Mouse (Mus musculus): ENCODE results near the gene Treml2. TPM values are rescaled to one million over a fixed set of nuclear protein-coding genes. Genes with fewer than 3 reads are reported as not detected.

Treml2 gene
- total RNA-seq, 1 experiment: 2.3 TPM

DNA sequence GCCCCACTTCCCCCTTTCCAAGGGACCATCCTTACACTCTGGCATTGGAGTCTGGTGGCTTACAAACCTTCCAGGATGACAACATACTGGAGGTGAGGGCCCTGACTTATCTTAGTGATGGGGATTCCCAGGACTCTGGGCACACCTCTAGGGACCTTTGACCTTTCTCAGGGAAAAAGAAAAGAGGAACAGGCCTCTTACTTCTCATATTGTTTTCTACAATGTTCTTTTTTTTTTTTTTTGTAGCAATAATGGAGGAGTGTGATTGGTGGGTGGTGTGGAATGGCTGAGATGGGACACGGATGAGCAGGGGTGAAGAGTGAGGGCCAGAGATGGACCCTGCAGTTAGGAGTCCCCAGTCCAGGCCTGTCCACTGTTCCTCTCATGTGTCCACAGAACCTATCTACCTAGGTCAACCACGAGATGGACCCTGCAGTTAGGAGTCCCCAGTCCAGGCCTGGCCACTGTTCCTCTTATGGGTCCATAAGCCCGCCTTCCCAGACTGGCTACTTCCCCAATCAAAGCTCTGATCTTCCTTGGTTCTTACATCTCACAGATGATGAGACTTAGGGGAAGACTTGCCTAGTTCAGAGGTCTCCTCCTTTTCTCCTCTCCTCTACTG, 35.4 kb upstream of the Treml2 start, which contains the start of gene Treml4:
Treml4 (plus strand) TSS at position 555 of the 622 bp plus-strand sequence.
- DNase-seq (ENCODE audit: low read depth, low spot score): no peak
- in situ Hi-C loops (cut with MboI; ENCODE audit: low sequenced_read_pairs in 2 of 2, unreplicated experiment in 2 of 2): no loop called here
- H3K9me3 ChIP-seq (ENCODE audit: control insufficient read depth, insufficient read depth, low read depth, low read length): no peaks in the 10 kb centered on the region
- no peaks in the 10 kb centered on the region for H3K4me1 ChIP-seq (ENCODE audit: control insufficient read depth in 2 of 2, insufficient read depth in 2 of 2, low read length in 2 of 2, poor library complexity in 1 of 2)
- no peak within 1 kb of the TSS for H3K4me3 ChIP-seq (ENCODE audit: insufficient read depth in 1 of 2, low read depth in 1 of 2, low read length in 2 of 2, poor library complexity in 1 of 2, severe bottlenecking in 1 of 2)
- no peak within 1 kb of the TSS for H3K9ac ChIP-seq (ENCODE audit: insufficient read depth, low read depth, low read length, poor library complexity, severe bottlenecking)
- TF ChIP-seq CHD2 (IDR thresholded peaks at IDR 0.05; ENCODE audit: low read depth, low read length): no peak
- TF ChIP-seq ZNF384 (IDR thresholded peaks at IDR 0.05; ENCODE audit: low read depth, low read length): no peak
- TF ChIP-seq HCFC1 (IDR thresholded peaks at IDR 0.05; ENCODE audit: borderline replicate concordance, insufficient read depth, low read length): no peak
- TF ChIP-seq ZC3H11A (IDR thresholded peaks at IDR 0.05; ENCODE audit: borderline replicate concordance, low read depth, low read length): no peak
- no peak for TF ChIP-seq MAFK (IDR thresholded peaks at IDR 0.05; ENCODE audit: insufficient read depth, low read depth, low read length)
- H3K27ac ChIP-seq (ENCODE audit: insufficient read depth, low read depth, low read length, poor library complexity, severe bottlenecking): no peak within 1 kb of the TSS
- no peaks in the 10 kb centered on the region for H3K36me3 ChIP-seq (ENCODE audit: control insufficient read depth, insufficient read depth, low read length, poor library complexity, severe bottlenecking)

DNA sequence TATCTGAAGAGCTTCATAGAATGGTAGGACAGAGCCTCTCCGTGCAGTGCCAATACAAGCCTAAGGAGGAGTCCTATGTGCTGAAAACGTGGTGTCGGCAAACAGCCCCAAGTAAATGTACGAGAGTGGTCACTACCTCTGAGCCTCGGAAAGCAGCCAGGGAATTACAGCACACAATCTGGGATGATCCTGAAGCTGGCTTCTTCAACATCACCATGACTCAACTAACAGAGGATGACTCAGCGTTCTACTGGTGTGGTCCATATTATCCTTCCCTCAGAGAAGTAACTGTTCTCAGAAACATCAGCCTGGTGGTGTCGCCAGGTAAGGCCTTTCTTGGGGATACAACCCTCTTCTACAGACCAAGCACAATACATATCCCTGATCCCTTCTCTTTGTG, 34.6 kb upstream of the Treml2 start:
- Histone ChIP-seq H3K36me3 (ENCODE audit: control insufficient read depth, insufficient read depth, low read length, poor library complexity, severe bottlenecking) (no peaks in the 10 kb centered on the region), H3K27ac (ENCODE audit: insufficient read depth, low read depth, low read length, poor library complexity, severe bottlenecking) (no peak overlapping the region), H3K9me3 (ENCODE audit: control insufficient read depth, insufficient read depth, low read depth, low read length) (no peaks in the 10 kb centered on the region), H3K4me3 (ENCODE audit: insufficient read depth in 1 of 2, low read depth in 1 of 2, low read length in 2 of 2, poor library complexity in 1 of 2, severe bottlenecking in 1 of 2) (no peak overlapping the region), H3K4me1 (ENCODE audit: control insufficient read depth in 2 of 2, insufficient read depth in 2 of 2, low read length in 2 of 2, poor library complexity in 1 of 2) (no peaks in the 10 kb centered on the region), H3K9ac (ENCODE audit: insufficient read depth, low read depth, low read length, poor library complexity, severe bottlenecking) (no peak overlapping the region)
- no peak for DNase-seq (ENCODE audit: low read depth, low spot score)
- TF ChIP-seq MAFK (IDR thresholded peaks at IDR 0.05; ENCODE audit: insufficient read depth, low read depth, low read length) (peak; percentile 54; the same call in 1 of the 2 replicates), ZNF384 (IDR thresholded peaks at IDR 0.05; ENCODE audit: low read depth, low read length) (no peak), HCFC1 (IDR thresholded peaks at IDR 0.05; ENCODE audit: borderline replicate concordance, insufficient read depth, low read length) (no peak), CHD2 (IDR thresholded peaks at IDR 0.05; ENCODE audit: low read depth, low read length) (no peak), ZC3H11A (IDR thresholded peaks at IDR 0.05; ENCODE audit: borderline replicate concordance, low read depth, low read length) (no peak)
- in situ Hi-C loops (cut with MboI; ENCODE audit: low sequenced_read_pairs in 2 of 2, unreplicated experiment in 2 of 2): no loop called here

GRCm38 (mm10) chr17:48266138-48266537, 33.2 kb upstream of the Treml2 start:
- DNase-seq (ENCODE audit: low read depth, low spot score): no peak
- Histone ChIP-seq H3K9ac (ENCODE audit: insufficient read depth, low read depth, low read length, poor library complexity, severe bottlenecking) (no peak overlapping the region), H3K9me3 (ENCODE audit: control insufficient read depth, insufficient read depth, low read depth, low read length) (no peaks in the 10 kb centered on the region), H3K36me3 (ENCODE audit: control insufficient read depth, insufficient read depth, low read length, poor library complexity, severe bottlenecking) (no peaks in the 10 kb centered on the region), H3K4me1 (ENCODE audit: control insufficient read depth in 2 of 2, insufficient read depth in 2 of 2, low read length in 2 of 2, poor library complexity in 1 of 2) (no peaks in the 10 kb centered on the region), H3K27ac (ENCODE audit: insufficient read depth, low read depth, low read length, poor library complexity, severe bottlenecking) (no peak overlapping the region), H3K4me3 (ENCODE audit: insufficient read depth in 1 of 2, low read depth in 1 of 2, low read length in 2 of 2, poor library complexity in 1 of 2, severe bottlenecking in 1 of 2) (no peak overlapping the region)
- in situ Hi-C loops (cut with MboI; ENCODE audit: low sequenced_read_pairs in 2 of 2, unreplicated experiment in 2 of 2): no loop called here
- no peak for TF ChIP-seq CHD2 (IDR thresholded peaks at IDR 0.05; ENCODE audit: low read depth, low read length)

DNA sequence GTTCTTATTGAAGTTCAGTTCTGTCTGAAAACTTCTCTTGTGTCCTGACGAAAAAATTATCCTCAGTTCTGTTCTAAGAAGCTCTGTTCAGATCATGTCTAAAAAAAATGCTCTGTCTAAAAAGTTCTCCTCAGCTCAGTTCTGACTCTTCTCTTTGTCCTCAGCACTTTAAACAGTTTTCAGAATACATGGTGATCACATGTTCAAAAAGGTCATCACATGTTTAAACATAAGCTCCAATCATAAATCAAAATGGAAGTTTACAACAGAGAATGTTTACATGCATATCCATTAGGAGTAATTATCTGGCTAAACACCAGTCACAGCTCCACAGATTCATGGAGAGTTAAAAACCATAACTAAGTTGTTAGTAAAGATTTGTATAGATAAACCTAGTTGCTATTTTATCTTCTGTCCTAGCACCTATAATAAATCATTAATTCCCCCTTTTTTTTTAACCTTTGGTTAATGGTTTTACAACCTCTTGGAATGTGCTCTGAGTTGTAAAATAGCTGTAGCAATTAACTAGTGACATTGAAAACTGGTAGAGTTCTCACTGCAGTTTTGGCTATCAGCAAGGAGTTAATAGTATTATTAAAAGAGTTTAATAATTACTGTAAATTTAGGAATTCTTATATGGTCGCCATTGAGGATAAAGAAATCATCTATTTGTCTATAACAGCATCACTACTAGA, 32.5 kb upstream of the Treml2 start:
- Histone ChIP-seq H3K4me1 (ENCODE audit: control insufficient read depth in 2 of 2, insufficient read depth in 2 of 2, low read length in 2 of 2, poor library complexity in 1 of 2) (no peaks in the 10 kb centered on the region), H3K4me3 (ENCODE audit: insufficient read depth in 1 of 2, low read depth in 1 of 2, low read length in 2 of 2, poor library complexity in 1 of 2, severe bottlenecking in 1 of 2) (no peak overlapping the region), H3K9ac (ENCODE audit: insufficient read depth, low read depth, low read length, poor library complexity, severe bottlenecking) (no peak overlapping the region), H3K36me3 (ENCODE audit: control insufficient read depth, insufficient read depth, low read length, poor library complexity, severe bottlenecking) (no peaks in the 10 kb centered on the region), H3K9me3 (ENCODE audit: control insufficient read depth, insufficient read depth, low read depth, low read length) (no peaks in the 10 kb centered on the region), H3K27ac (ENCODE audit: insufficient read depth, low read depth, low read length, poor library complexity, severe bottlenecking) (no peak overlapping the region)
- no peak for DNase-seq (ENCODE audit: low read depth, low spot score)
- in situ Hi-C loops (cut with MboI; ENCODE audit: low sequenced_read_pairs in 2 of 2, unreplicated experiment in 2 of 2): no loop called here
- TF ChIP-seq ZNF384 (IDR thresholded peaks at IDR 0.05; ENCODE audit: low read depth, low read length): no peak
- no peak for TF ChIP-seq ZC3H11A (IDR thresholded peaks at IDR 0.05; ENCODE audit: borderline replicate concordance, low read depth, low read length)
- no peak for TF ChIP-seq HCFC1 (IDR thresholded peaks at IDR 0.05; ENCODE audit: borderline replicate concordance, insufficient read depth, low read length)
- no peak for TF ChIP-seq MAFK (IDR thresholded peaks at IDR 0.05; ENCODE audit: insufficient read depth, low read depth, low read length)
- TF ChIP-seq CHD2 (IDR thresholded peaks at IDR 0.05; ENCODE audit: low read depth, low read length): no peak
